Mouse (Mus musculus) lung, postnatal 0 days (tissue): Measurements from ENCODE around the gene Itgav. TPM values are rescaled to one million over a fixed set of nuclear protein-coding genes. Genes with fewer than 3 reads are reported as not detected.

Experiments used
- ATAC-seq: fragments of 200-750 bp; cut with Nextera tagmentation; 2 replicates; pipeline ENCODE4 v1.8.0; 2017; ENCODE audit warnings: moderate library complexity
- DNase-seq: peaks from one replicate; pipeline ENCODE4 v3.0.0-alpha.2; 2016; ENCODE audit warnings: low spot score
- H3K27ac ChIP-seq: fragments of 300-500 bp; sonication (generic); 2 replicates; pipeline ENCODE4 v1.5.1; 2014; ENCODE audit warnings: antibody characterized with exemption, mild to moderate bottlenecking, low read length, mixed read lengths
- H3K27me3 ChIP-seq: fragments of 300-500 bp; sonication (generic); replicated peaks from 2 replicates; pipeline ENCODE4 v1.6.1; 2014; ENCODE audit warnings: low read length, mixed read lengths; ENCODE audit not compliant: insufficient read depth
- H3K36me3 ChIP-seq: fragments of 300-500 bp; sonication (generic); 2 replicates; pipeline ENCODE4 v1.6.1; 2014; ENCODE audit warnings: low read length, mixed read lengths; ENCODE audit not compliant: insufficient read depth
- H3K4me1 ChIP-seq: fragments of 300-500 bp; sonication (generic); 2 replicates; pipeline ENCODE4 v1.6.1; 2014; ENCODE audit warnings: antibody characterized with exemption, low read depth, low read length, mixed read lengths; ENCODE audit not compliant: insufficient read depth
- H3K4me2 ChIP-seq: fragments of 300-500 bp; sonication (generic); replicated peaks from 2 replicates; pipeline ENCODE4 v1.6.1; 2014; ENCODE audit warnings: low read depth, mild to moderate bottlenecking, low read length, moderate library complexity, mixed read lengths
- H3K4me3 ChIP-seq: fragments of 300-500 bp; sonication (generic); 2 replicates; pipeline ENCODE4 v1.5.1; 2014; ENCODE audit warnings: low read depth, low read length
- H3K9ac ChIP-seq: fragments of 300-500 bp; sonication (generic); replicated peaks from 2 replicates; pipeline ENCODE4 v1.6.1; 2014; ENCODE audit warnings: low read depth, mild to moderate bottlenecking
- H3K9me3 ChIP-seq: fragments of 300-500 bp; sonication (generic); 2 replicates; pipeline ENCODE4 v1.6.1; 2016; ENCODE audit warnings: low read length, mixed read lengths
- CTCF ChIP-seq: IDR thresholded peaks from 2 replicates; pipeline ENCODE4 v1.5.1; 2016; ENCODE audit warnings: antibody characterized with exemption, mild to moderate bottlenecking
- EP300 ChIP-seq: IDR thresholded peaks from 2 replicates; pipeline ENCODE4 v1.6.1; 2016; ENCODE audit warnings: antibody characterized with exemption, mild to moderate bottlenecking, control low read depth
- WGBS: fragments of 180-500 bp; shearing (Covaris S2); extraction: QIAGEN DNeasy Blood & Tissue Kit; methylation state at CpG from one replicate; pipeline ENCODE4 v1.1.7; 2014; 5-methylcytosine and 5-hydroxymethylcytosine counted together
- polyA plus RNA-seq: library from polyadenylated mRNA; unstranded; fragments of >200 nt; fragmentation: Nextera tagmentation; extraction: Ambion mirVana; gene quantifications from 2 replicates; pipeline ENCODE4 v1.2.1, GENCODE M21; 2015

Gene Itgav
- polyA plus RNA-seq, 1 experiment from 2014 or later, result 90.8 TPM

DNA sequence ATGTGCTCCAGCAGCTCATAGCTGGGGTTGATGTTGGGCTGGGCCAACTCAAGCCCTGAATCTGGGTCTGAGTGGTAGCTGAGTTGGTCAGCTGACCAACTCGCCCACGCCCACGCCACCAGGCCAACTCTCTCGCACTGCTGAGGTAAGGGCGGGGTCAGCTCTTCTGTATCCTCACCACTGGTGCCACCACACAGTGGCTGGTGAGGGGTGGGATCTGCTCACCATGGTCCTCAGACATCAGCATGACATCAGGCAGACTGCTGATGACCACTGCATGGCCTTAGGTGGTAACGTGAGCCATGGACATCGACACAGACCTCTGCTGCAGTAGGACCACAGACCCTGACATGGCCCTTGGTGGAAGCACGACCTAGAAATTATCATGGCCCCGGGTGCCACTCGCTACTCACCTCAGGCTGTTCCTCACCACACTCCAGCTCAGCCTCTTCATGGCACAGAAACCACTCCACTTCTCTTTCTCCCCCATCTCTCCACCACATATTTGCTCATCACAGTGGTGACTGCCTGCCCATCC, 24.5 kb downstream of the Itgav start:
- H3K4me3 ChIP-seq, result no peak overlapping the region
- ATAC-seq (no peak), DNase-seq (no peak)
- H3K27me3 ChIP-seq, result no peaks in the 10 kb centered on the region
- H3K4me1 ChIP-seq, result no peaks in the 10 kb centered on the region
- H3K9ac ChIP-seq, result no peak overlapping the region
- H3K27ac ChIP-seq, result no peak overlapping the region
- WGBS, result 94% methylated on average over 10 of the region's 10 CpGs
- no peak overlapping the region for H3K4me2 ChIP-seq
- no peaks in the 10 kb centered on the region for H3K9me3 ChIP-seq
- peaks cover 10% of the 10 kb centered on the region for H3K36me3 ChIP-seq
- no peak for TF ChIP-seq CTCF

DNA sequence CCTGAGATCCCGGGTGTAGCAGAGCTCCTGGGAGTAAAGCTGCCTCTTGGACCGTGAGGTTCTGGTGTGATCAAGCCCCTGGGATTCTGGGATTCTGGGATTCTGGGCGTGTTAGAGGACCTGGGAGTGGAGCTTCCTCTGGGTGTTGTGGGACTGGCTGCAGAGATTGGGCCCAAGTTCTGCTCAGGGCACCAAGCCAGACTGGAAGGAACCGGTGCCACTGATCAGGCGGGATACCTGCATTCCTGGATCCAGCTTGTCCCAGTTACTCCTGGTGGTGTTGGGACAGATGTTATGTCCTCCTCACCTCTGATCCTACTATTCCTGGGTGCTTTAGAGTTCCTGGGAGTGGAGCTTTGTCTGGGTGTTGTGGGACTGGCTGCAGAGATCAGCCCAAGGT, 28.8 kb downstream of the Itgav start:
- TF ChIP-seq CTCF, result no peak
- TF ChIP-seq EP300, result no peak
- 92% methylated on average over 5 of the region's 5 CpGs for WGBS
- no peaks in the 10 kb centered on the region for H3K27me3 ChIP-seq
- no peak overlapping the region for H3K9ac ChIP-seq
- ATAC-seq, result no peak
- peaks cover 16% of the 10 kb centered on the region; the same call in 1 of the 2 replicates for H3K36me3 ChIP-seq
- H3K4me2 ChIP-seq, result no peak overlapping the region
- H3K4me3 ChIP-seq, result no peak overlapping the region
- no peak overlapping the region for H3K27ac ChIP-seq
- no peaks in the 10 kb centered on the region for H3K4me1 ChIP-seq
- H3K9me3 ChIP-seq, result no peaks in the 10 kb centered on the region
- no peak for DNase-seq

DNA sequence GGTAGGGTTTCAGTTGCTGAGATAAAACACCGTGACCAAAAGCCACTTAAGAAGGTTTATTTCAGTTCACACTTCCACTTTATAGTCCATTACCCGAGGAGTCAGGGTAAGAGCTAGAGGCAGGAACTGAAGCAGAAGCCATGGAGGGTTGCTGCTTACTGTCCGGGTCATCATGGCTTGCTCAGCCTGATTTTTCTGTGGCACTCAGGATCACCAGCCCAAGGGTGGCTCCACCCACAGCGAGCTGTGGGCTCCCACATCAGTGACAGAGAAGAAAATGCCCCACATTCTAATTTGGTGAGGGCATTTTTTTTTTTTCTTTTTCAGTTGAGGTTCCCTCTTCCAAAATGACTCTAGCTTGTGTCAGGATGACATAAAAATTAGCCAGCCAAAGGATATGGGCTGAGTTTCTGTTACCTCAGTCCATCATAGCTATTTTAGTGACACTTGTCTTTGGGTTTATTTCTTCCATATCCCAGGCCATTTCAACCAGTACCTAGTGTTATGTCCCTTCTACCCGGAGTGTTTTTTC, 30.2 kb downstream of the Itgav start:
- ATAC-seq (no peak), DNase-seq (no peak)
- H3K27ac ChIP-seq, result no peak overlapping the region
- H3K9me3 ChIP-seq, result no peaks in the 10 kb centered on the region
- no peaks in the 10 kb centered on the region for H3K4me1 ChIP-seq
- H3K9ac ChIP-seq, result no peak overlapping the region
- no peaks in the 10 kb centered on the region for H3K27me3 ChIP-seq
- WGBS, result 69% methylated on average over 5 of the region's 5 CpGs
- H3K36me3 ChIP-seq, result peaks cover 9% of the 10 kb centered on the region; the same call in 1 of the 2 replicates
- TF ChIP-seq CTCF (no peak), EP300 (no peak)
- no peak overlapping the region for H3K4me2 ChIP-seq
- no peak overlapping the region for H3K4me3 ChIP-seq

DNA sequence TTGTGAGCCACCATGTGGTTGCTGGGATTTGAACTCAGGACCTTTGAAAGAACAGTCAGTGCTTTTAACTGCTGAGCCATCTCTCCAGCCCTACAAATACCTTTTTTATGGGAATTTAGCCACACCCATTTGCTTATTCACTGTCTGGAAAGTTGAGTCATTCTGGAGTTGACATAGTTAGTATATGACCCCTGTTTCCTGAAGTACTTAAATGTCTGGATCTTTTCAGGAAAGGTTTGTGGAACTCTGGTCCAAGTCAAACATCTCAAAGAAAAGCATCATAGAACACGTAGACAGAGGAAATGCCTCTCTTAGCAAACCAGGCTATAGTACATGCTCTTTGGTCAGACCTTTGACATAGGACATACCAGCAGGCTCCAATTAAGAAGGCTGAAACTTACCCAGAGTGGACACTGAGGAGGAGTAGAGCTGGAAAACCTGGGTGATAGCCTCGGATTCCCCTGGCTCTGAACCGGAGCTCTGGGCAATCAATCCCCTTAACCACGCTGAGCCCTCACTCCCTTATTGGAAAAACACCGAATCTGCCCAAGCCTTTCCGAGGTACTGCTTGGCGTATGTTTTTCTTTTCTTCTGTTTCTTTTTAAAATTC, 34.5 kb downstream of the Itgav start:
- Histone ChIP-seq H3K27me3 (no peaks in the 10 kb centered on the region), H3K36me3 (peaks cover 9% of the 10 kb centered on the region; the same call in 1 of the 2 replicates), H3K4me2 (no peak overlapping the region), H3K4me3 (no peak overlapping the region), H3K4me1 (no peaks in the 10 kb centered on the region), H3K27ac (0 out of 2 replicates have a peak overlapping the region, but pooled peaks have one; percentile 6), H3K9ac (no peak overlapping the region), H3K9me3 (no peaks in the 10 kb centered on the region)
- 76% methylated on average over 7 of the region's 7 CpGs for WGBS
- DNase-seq, result peak; percentile 50
- TF ChIP-seq CTCF, result no peak
- no peak for TF ChIP-seq EP300
- peak; percentile 25; the same call in 1 of the 2 replicates for ATAC-seq

DNA sequence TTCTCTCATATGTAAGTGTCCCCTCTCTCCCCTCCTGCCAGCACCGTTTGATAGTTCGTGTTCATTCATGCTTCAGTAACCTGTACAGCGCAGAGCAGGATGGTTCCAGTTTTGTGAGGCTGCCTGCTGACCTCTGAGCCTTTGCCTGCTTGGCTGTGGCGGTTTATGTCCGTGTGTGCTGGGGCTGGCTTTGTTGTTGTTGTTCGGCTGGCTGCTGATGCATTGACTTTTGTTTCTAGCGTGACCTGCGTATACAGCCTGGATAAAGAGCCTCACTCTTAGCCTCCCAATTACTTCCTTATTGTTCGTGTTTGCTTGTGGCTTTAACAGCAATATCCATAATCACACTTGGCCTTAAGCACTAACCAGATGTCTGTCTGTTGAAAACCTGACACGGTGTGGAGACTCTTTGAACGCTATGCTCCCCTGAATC, 35.0 kb downstream of the Itgav start:
- TF ChIP-seq CTCF, result no peak
- TF ChIP-seq EP300, result no peak
- Histone ChIP-seq H3K27me3 (no peaks in the 10 kb centered on the region), H3K9me3 (no peaks in the 10 kb centered on the region), H3K27ac (0 out of 2 replicates have a peak overlapping the region, but pooled peaks have one; percentile 6), H3K4me3 (no peak overlapping the region), H3K9ac (no peak overlapping the region), H3K4me1 (no peaks in the 10 kb centered on the region), H3K36me3 (peaks cover 9% of the 10 kb centered on the region; the same call in 1 of the 2 replicates), H3K4me2 (no peak overlapping the region)
- no peak for DNase-seq
- 58% methylated on average over 11 of the region's 11 CpGs for WGBS
- ATAC-seq, result no peak

DNA sequence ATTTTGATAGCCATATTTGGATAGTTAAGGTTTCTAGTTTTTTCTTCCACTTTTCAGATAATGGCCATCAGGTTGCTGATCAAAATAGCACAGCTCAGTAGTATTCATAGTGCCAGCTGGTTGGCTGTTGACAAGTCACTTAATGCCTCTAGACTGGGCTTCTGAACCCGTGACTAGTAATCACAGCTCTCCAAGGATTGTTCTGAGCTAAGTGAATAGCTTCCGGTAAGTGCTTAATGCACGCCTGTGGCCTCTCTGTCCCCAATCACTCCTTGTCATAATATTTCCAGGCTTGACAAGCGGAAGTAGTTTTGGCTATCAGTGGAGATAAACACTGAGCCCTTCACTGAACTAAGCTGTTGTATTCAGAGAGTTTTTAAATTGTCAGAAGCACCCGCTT, 35.5 kb downstream of the Itgav start:
- DNase-seq (peak; percentile 60), ATAC-seq (peak; percentile 80)
- Histone ChIP-seq H3K9ac (no peak overlapping the region), H3K27me3 (no peaks in the 10 kb centered on the region), H3K4me3 (no peak overlapping the region), H3K27ac (0 out of 2 replicates have a peak overlapping the region, but pooled peaks have one; percentile 6), H3K36me3 (peaks cover 9% of the 10 kb centered on the region; the same call in 1 of the 2 replicates), H3K4me2 (no peak overlapping the region), H3K4me1 (no peaks in the 10 kb centered on the region), H3K9me3 (no peaks in the 10 kb centered on the region)
- 24% methylated on average over 5 of the region's 5 CpGs for WGBS
- TF ChIP-seq EP300, result peak; percentile 5; the same call in 1 of the 2 replicates
- no peak for TF ChIP-seq CTCF
